Mouse (Mus musculus) Muller cell, postnatal 12 days (primary cell): ENCODE measurements around the gene Nkx2-5.
A peak's percentile ranks its signal among the peaks of the same experiment; 100 is the strongest.

Source experiments
- DNase-seq: peaks from one replicate; pipeline ENCODE4 v3.0.0-alpha.2; 2015; ENCODE audit errors: inconsistent ontology term

Nkx2-5 gene

GRCm38 (mm10) chr17:26836786-26837545 is 7.8 kb downstream of the Nkx2-5 start:
- no peak for DNase-seq

- DNase-seq: no peak
Observed at GRCm38 (mm10) chr17:26836377-26836776, 8.4 kb downstream of the Nkx2-5 start.

- DNase-seq: no peak
Observed at GRCm38 (mm10) chr17:26835956-26836355, 8.9 kb downstream of the Nkx2-5 start.

- DNase-seq: no peak
Observed at GRCm38 (mm10) chr17:26834966-26835755, 9.6 kb downstream of the Nkx2-5 start.

- DNase-seq: no peak
Observed at GRCm38 (mm10) chr17:26834302-26834965, 10.4 kb downstream of the Nkx2-5 start.

GRCm38 (mm10) chr17:26833806-26834205 is 11.0 kb downstream of the Nkx2-5 start:
- DNase-seq: no peak

- no peak for DNase-seq
Observed at GRCm38 (mm10) chr17:26826131-26826530, 18.7 kb downstream of the Nkx2-5 start.

GRCm38 (mm10) chr17:26817776-26818175 is 27.0 kb downstream of the Nkx2-5 start:
- DNase-seq: no peak

GRCm38 (mm10) chr17:26816810-26817209 is 28.0 kb downstream of the Nkx2-5 start:
- DNase-seq: no peak

GRCm38 (mm10) chr17:26813497-26813896 is 31.3 kb downstream of the Nkx2-5 start:
- DNase-seq: no peak

GRCm38 (mm10) chr17:26812607-26813006 is 32.2 kb downstream of the Nkx2-5 start:
- peak; percentile 11 for DNase-seq

- DNase-seq: no peak
Observed at GRCm38 (mm10) chr17:26802886-26803285, 41.9 kb downstream of the Nkx2-5 start.

- no peak for DNase-seq
Observed at GRCm38 (mm10) chr17:26797379-26798128, 47.3 kb downstream of the Nkx2-5 start.

GRCm38 (mm10) chr17:26795386-26795785 is 49.4 kb downstream of the Nkx2-5 start:
- no peak for DNase-seq

GRCm38 (mm10) chr17:26794744-26795143 is 50.1 kb downstream of the Nkx2-5 start:
- peak; percentile 39 for DNase-seq

- DNase-seq: no peak
Observed at GRCm38 (mm10) chr17:26793068-26793765, 51.6 kb downstream of the Nkx2-5 start.

GRCm38 (mm10) chr17:26792096-26792495 is 52.7 kb downstream of the Nkx2-5 start:
- no peak for DNase-seq

- no peak for DNase-seq
Observed at GRCm38 (mm10) chr17:26791580-26791979, 53.2 kb downstream of the Nkx2-5 start.

GRCm38 (mm10) chr17:26790269-26791214 is 54.3 kb downstream of the Nkx2-5 start:
- no peak for DNase-seq
